Mouse (Mus musculus) liver, embryonic 16.5 days (tissue): ENCODE measurements around the gene Phf13. TPM values are rescaled to one million over a fixed set of nuclear protein-coding genes. Genes with fewer than 3 reads are reported as not detected.

Experiments used
- ATAC-seq: fragments of 200-750 bp; cut with Nextera tagmentation; 2 replicates; pipeline ENCODE4 v1.8.0; 2017; ENCODE audit warnings: low read depth, mild to moderate bottlenecking, moderate number of reproducible peaks, moderate library complexity
- H3K27ac ChIP-seq: fragments of 300-500 bp; sonication (generic); 2 replicates; pipeline ENCODE4 v1.5.1; 2014; ENCODE audit warnings: mild to moderate bottlenecking, low read length
- H3K27me3 ChIP-seq: fragments of 300-500 bp; sonication (generic); 2 replicates; pipeline ENCODE4 v1.6.1; 2014; ENCODE audit warnings: low read depth, low read length, mixed read lengths; ENCODE audit not compliant: control insufficient read depth, insufficient read depth
- H3K36me3 ChIP-seq: fragments of 300-500 bp; sonication (generic); 2 replicates; pipeline ENCODE4 v1.6.1; 2014; ENCODE audit warnings: mild to moderate bottlenecking; ENCODE audit not compliant: control insufficient read depth, insufficient read depth
- H3K4me1 ChIP-seq: fragments of 300-500 bp; sonication (generic); 2 replicates; pipeline ENCODE4 v1.6.1; 2014; ENCODE audit warnings: low read depth, low read length, mixed read lengths; ENCODE audit not compliant: control insufficient read depth
- H3K4me2 ChIP-seq: fragments of 300-500 bp; sonication (generic); 2 replicates; pipeline ENCODE4 v1.6.1; 2014; ENCODE audit warnings: low read depth, low read length, mixed read lengths
- H3K4me3 ChIP-seq: fragments of 300-500 bp; sonication (generic); 2 replicates; pipeline ENCODE4 v1.5.1; 2014; ENCODE audit warnings: low read depth, mild to moderate bottlenecking, low read length
- H3K9ac ChIP-seq: fragments of 300-500 bp; sonication (generic); 2 replicates; pipeline ENCODE4 v1.6.1; 2014; ENCODE audit warnings: low read depth, low read length
- H3K9me3 ChIP-seq: fragments of 300-500 bp; sonication (generic); replicated peaks from 2 replicates; pipeline ENCODE4 v1.6.1; 2016; ENCODE audit warnings: low read length; ENCODE audit not compliant: control insufficient read depth
- WGBS: fragments of 180-500 bp; shearing (Covaris S2); extraction: QIAGEN DNeasy Blood & Tissue Kit; methylation state at CpG from one replicate; pipeline ENCODE4 v1.1.7; 2014; ENCODE audit not compliant: insufficient replicate concordance; 5-methylcytosine and 5-hydroxymethylcytosine counted together
- polyA plus RNA-seq: library from polyadenylated mRNA; unstranded; fragments of >200 nt; fragmentation: Nextera tagmentation; extraction: Ambion mirVana; gene quantifications from 2 replicates; pipeline ENCODE4 v1.2.1, GENCODE M21; 2015

Gene Phf13
- polyA plus RNA-seq, 1 experiment from 2014 or later = 4.5 TPM

- H3K9ac ChIP-seq = peak within 1 kb of the TSS; percentile 82
- peak; percentile 85 for ATAC-seq
- H3K27me3 ChIP-seq = peaks cover 22% of the 10 kb centered on the region
- 0% methylated on average over 45 of the region's 45 CpGs for WGBS
- H3K27ac ChIP-seq = peak within 1 kb of the TSS; percentile 87
- H3K36me3 ChIP-seq = peaks cover 5% of the 10 kb centered on the region
- H3K9me3 ChIP-seq = no peaks in the 10 kb centered on the region
- peak within 1 kb of the TSS; percentile 100 for H3K4me2 ChIP-seq
- peaks cover 39% of the 10 kb centered on the region for H3K4me1 ChIP-seq
- H3K4me3 ChIP-seq = peak within 1 kb of the TSS; percentile 87
These were observed 12.6 kb upstream of the Phf13 start, which contains the start of gene Klhl21 for GRCm38 (mm10) chr4:152008622-152009075. Gene Klhl21 (plus strand): TSS chr4:152008803.

GRCm38 (mm10) chr4:152008148-152008500, 12.1 kb upstream of the Phf13 start:
- peaks cover 39% of the 10 kb centered on the region for H3K4me1 ChIP-seq
- peaks cover 5% of the 10 kb centered on the region for H3K36me3 ChIP-seq
- under 1% methylated on average over 14 of the region's 14 CpGs for WGBS
- H3K4me2 ChIP-seq = peak overlapping the region; percentile 100
- H3K4me3 ChIP-seq = peak overlapping the region; percentile 87
- peak overlapping the region; percentile 87 for H3K27ac ChIP-seq
- peak overlapping the region; percentile 82 for H3K9ac ChIP-seq
- no peaks in the 10 kb centered on the region for H3K9me3 ChIP-seq
- ATAC-seq = no peak
- H3K27me3 ChIP-seq = peaks cover 22% of the 10 kb centered on the region

GRCm38 (mm10) chr4:152007481-152008147, 11.6 kb upstream of the Phf13 start:
- peaks cover 39% of the 10 kb centered on the region for H3K4me1 ChIP-seq
- no peak overlapping the region for H3K27ac ChIP-seq
- no peak for ATAC-seq

DNA sequence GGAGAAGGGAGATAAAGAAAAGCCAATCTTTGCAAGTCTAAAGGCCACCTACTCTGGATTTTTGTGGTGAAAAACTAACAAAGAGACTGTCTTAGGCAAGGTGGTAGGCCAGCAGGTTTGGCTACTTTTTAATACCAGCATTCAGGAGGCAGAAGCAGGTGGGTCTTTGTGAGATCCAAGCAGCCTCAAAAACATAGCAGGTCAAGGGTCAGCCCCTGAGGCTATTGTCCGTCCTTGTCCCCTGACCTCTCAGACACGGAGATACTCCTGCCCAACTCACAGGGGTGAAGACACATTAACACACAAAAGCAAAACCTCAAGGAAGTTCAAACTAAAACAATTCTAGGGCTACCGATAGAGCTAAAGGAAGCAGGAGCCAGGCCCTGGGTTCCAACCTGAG, 10.8 kb upstream of the Phf13 start:
- no peaks in the 10 kb centered on the region; the same call in 1 of the 2 replicates for H3K36me3 ChIP-seq
- H3K9ac ChIP-seq = no peak overlapping the region
- H3K9me3 ChIP-seq = no peaks in the 10 kb centered on the region
- H3K27me3 ChIP-seq = peaks cover 22% of the 10 kb centered on the region
- H3K4me3 ChIP-seq = no peak overlapping the region
- H3K4me2 ChIP-seq = no peak overlapping the region
- no peak overlapping the region for H3K27ac ChIP-seq
- H3K4me1 ChIP-seq = peaks cover 36% of the 10 kb centered on the region
- no peak for ATAC-seq
- WGBS = 50% methylated on average over 3 of the region's 3 CpGs

More at GRCm38 (mm10) chr4:152007481-152008147, 11.6 kb upstream of the Phf13 start:
- 32% methylated on average over 8 of the region's 8 CpGs for WGBS
- peaks cover 22% of the 10 kb centered on the region for H3K27me3 ChIP-seq
- peak overlapping the region; percentile 100 for H3K4me2 ChIP-seq
- no peak overlapping the region; the same call in 1 of the 2 replicates for H3K9ac ChIP-seq
- peak overlapping the region; percentile 87 for H3K4me3 ChIP-seq
- H3K9me3 ChIP-seq = no peaks in the 10 kb centered on the region
- peaks cover 3% of the 10 kb centered on the region for H3K36me3 ChIP-seq

DNA sequence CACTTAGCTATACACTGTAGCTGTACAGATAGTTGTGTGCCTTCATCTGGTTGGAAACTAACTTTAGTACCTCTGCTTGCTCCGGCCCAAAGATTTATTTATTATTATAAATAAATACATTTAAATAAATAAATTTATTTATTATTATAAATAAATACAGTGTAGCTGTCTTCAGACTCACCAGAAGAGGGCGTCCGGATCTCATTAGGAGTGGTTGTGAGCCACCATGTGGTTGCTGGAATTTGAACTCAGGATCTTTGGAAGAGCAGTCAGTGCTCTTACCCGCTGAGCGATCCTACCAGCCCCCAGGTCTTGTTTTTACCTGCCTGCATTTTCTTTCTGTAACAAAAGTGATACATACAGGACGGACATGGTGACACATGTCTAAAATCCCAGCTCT, 10.1 kb upstream of the Phf13 start:
- WGBS = 62% methylated on average over 6 of the region's 6 CpGs
- Histone ChIP-seq H3K27me3 (peaks cover 22% of the 10 kb centered on the region), H3K4me2 (no peak overlapping the region), H3K9ac (no peak overlapping the region), H3K27ac (no peak overlapping the region), H3K4me3 (no peak overlapping the region), H3K36me3 (no peaks in the 10 kb centered on the region), H3K9me3 (no peaks in the 10 kb centered on the region), H3K4me1 (peaks cover 29% of the 10 kb centered on the region)
- no peak for ATAC-seq

- H3K4me1 ChIP-seq = peaks cover 13% of the 10 kb centered on the region
- H3K27ac ChIP-seq = no peak overlapping the region
- H3K9ac ChIP-seq = no peak overlapping the region
- peaks cover 7% of the 10 kb centered on the region for H3K27me3 ChIP-seq
- H3K36me3 ChIP-seq = no peaks in the 10 kb centered on the region
- no peak overlapping the region for H3K4me2 ChIP-seq
- no peak overlapping the region for H3K4me3 ChIP-seq
- no peak for ATAC-seq
- WGBS = 69% methylated on average over 3 of the region's 3 CpGs
- no peaks in the 10 kb centered on the region for H3K9me3 ChIP-seq
These were observed 6.0 kb upstream of the Phf13 start for GRCm38 (mm10) chr4:152002063-152002462.

- Histone ChIP-seq H3K9ac (no peak overlapping the region), H3K9me3 (no peaks in the 10 kb centered on the region), H3K4me3 (no peak overlapping the region), H3K4me2 (no peak overlapping the region), H3K36me3 (no peaks in the 10 kb centered on the region), H3K27ac (no peak overlapping the region), H3K4me1 (peaks cover 14% of the 10 kb centered on the region), H3K27me3 (no peaks in the 10 kb centered on the region; the same call in 1 of the 2 replicates)
- WGBS = 59% methylated on average over 4 of the region's 4 CpGs
- no peak for ATAC-seq
These were observed 5.3 kb upstream of the Phf13 start for GRCm38 (mm10) chr4:152001335-152001734.

- Histone ChIP-seq H3K4me2 (no peak overlapping the region), H3K36me3 (no peaks in the 10 kb centered on the region), H3K9ac (no peak overlapping the region), H3K27me3 (no peaks in the 10 kb centered on the region), H3K9me3 (no peaks in the 10 kb centered on the region), H3K27ac (no peak overlapping the region), H3K4me1 (peaks cover 14% of the 10 kb centered on the region), H3K4me3 (no peak overlapping the region)
- no peak for ATAC-seq
- 42% methylated on average over 4 of the region's 4 CpGs for WGBS
These were observed 4.8 kb upstream of the Phf13 start for GRCm38 (mm10) chr4:152000906-152001305.

DNA sequence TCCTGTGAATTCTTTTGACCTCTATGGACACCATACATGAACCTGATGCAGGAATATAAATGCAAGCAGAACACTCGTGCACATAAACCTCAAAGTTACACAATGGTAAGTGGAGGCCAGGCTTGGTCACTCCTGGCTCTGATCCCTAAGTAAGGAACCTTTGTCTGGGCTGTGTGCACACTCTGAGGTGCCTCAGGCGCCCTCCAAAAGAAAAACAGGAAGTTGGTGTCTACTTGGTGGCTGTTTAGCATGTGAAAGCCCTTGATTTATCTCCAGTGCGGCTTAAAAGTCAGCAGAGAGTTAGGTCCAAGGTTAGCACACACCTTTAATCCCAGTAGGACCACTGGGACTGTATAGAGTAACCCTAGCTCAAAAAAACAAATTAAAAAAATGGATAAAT, 3.4 kb upstream of the Phf13 start:
- no peak overlapping the region for H3K27ac ChIP-seq
- WGBS = 18% methylated on average over 3 of the region's 3 CpGs
- H3K9ac ChIP-seq = no peak overlapping the region
- H3K4me1 ChIP-seq = peaks cover 24% of the 10 kb centered on the region
- H3K36me3 ChIP-seq = no peaks in the 10 kb centered on the region
- H3K27me3 ChIP-seq = peaks cover 9% of the 10 kb centered on the region
- no peaks in the 10 kb centered on the region for H3K9me3 ChIP-seq
- ATAC-seq = no peak
- H3K4me2 ChIP-seq = no peak overlapping the region
- no peak overlapping the region for H3K4me3 ChIP-seq
